Mouse (Mus musculus) retina, embryonic 14.5 days (tissue): ENCODE measurements around the gene Endog.

Experiments
- DNase-seq: peaks from one replicate; pipeline ENCODE4 v3.0.0-alpha.2; 2015; ENCODE audit warnings: low spot score

Endog gene

DNA sequence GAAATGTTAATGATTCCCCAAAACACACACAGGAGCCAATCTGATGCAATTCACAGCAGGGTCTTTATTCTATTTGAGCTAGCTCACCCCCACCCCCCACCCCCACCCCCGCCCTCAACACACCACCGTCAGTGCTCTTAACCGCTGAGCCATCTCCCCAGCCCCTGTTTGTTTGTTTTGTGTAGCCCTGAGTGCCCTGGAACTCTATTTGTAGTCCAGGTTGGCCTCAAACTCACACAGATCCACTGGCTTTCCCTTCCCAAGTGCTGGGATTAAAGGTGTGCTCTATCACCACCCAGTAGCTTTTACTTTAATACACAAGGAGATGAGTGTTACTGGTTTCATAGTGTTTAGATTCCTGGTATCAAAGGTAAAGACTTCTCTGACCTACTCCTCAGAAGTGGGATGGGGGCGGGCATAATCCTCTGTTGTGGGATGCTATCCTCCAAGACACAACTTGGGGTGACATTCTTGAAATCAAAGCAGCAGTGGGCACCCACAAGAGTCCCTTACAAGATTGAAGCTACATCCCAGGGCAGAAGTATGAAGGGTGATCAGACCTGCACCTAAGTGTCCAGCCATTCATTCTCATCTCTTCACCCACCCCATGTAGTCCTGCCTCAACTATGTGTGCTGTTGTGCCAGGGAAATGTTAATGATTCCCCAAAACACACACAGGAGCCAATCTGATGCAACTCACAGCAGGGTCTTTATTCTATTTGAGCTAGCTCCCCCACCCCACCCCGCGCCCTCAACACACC is 40.3 kb downstream of the Endog start:
- DNase-seq, result no peak

DNA sequence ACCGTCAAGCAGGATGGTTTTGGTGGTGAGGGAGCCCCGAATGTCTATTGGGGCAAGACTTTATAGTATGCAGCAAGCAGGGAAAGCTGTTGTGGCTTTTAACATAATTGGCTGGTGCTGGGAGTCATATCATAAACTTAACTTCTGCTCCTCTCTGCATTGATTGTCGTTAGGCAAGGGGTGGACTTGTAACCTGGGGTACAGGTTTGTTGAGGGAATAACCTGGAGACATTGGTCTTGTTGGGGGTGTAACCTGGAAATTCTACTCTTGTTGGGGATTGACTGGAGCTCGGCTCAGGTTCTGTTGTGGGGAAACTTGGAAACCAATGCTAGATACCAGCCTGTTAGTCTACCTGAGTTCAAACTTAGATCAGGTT is 40.9 kb downstream of the Endog start:
- no peak for DNase-seq

DNA sequence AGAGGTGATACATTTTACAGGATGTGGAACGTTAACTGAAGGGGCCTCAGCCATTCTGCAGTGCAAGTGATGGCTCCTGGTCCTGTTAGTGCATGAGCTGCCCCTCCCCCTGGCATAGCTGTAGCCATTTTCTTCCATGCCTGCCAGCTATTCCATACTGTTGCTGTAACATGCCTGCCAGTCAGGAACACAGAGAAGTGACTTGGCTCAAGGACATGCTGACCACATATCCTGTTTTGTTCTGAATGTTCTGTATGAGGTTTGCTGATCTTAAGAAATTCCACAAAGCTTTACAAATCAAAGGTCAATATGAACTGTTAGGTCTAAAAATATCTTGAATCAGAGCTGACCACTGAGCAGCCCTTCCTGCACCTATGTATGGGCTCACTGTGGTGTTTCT is 41.7 kb downstream of the Endog start:
- DNase-seq, result no peak

DNA sequence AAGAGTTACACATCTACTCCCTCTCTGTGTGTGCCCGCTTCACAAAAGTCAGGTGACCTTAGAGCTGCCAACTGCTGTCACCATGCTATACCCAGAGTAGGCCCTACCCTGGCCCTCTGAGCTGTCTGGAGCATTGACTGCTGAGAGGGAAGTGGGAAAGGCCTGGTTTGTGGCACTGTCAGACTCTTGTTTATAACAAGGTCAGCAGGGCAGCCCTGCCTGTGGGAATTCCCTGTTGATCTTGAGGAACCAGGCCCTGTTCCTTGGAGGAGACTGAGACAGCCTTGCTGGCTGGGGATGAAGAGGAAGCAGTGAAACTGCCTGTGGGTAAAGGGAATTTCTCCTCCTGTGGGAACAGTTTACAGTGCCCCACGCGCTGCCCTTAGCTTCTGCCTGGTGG is 43.5 kb downstream of the Endog start:
- no peak for DNase-seq

DNA sequence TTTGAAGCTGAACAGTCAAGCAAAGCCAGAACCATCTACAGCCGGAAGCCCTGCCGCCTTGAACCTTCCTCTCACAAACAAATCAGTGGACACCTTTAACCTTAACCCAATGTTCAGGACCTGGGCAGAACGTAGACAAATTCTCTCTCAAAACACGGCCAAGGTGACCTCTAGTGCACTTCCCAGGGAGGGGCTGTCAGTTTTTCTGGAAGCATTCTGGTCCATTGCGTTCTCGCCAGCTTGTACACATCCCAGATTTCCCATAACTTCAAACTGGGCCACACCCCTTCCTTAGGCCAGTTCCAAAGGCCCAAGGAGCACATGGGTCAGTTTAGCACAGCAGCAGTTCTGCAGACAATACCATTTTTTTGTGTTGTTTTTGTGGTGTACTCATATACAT is 44.2 kb downstream of the Endog start:
- no peak for DNase-seq

DNA sequence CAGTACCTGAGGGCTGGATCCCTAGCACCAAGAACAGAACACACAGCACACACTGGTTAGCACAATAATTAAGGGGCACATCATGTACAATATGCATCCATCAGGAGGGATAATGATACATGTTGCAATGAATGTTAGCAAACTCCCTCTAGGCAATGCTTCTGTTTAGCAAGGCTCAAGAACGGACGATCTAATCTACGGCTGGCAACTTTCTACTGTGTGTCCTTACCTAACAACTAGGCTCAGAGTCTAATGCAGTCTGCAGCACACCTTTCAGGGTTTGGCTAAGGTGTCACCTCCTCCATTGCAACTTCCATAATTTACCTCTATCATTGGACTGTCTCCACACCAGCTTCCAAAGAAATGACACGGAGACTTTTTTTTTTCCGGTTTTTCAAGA is 45.0 kb downstream of the Endog start:
- no peak for DNase-seq
